Mouse (Mus musculus): ENCODE measurements around the gene Nob1. TPM values are rescaled to one million over a fixed set of nuclear protein-coding genes. Genes with fewer than 3 reads are reported as not detected.

The Nob1 gene
- polyA plus RNA-seq, 1 experiment from 2014 or later, result 80.7 TPM

- WGBS, result 90% methylated on average over 4 of the region's 4 CpGs
- H3K4me1 ChIP-seq, result no peaks in the 10 kb centered on the region
- peaks cover 16% of the 10 kb centered on the region; the same call in 1 of the 2 replicates for H3K36me3 ChIP-seq
- no peak for ATAC-seq (ENCODE audit: low FRiP score, low read depth)
- H3K27ac ChIP-seq (replicated peaks), result no peak overlapping the region
- no peak overlapping the region for H3K4me3 ChIP-seq
- no peak overlapping the region for H3K4me2 ChIP-seq (replicated peaks)
- H3K27me3 ChIP-seq, result no peaks in the 10 kb centered on the region
- no peaks in the 10 kb centered on the region for H3K9me3 ChIP-seq
- no peak overlapping the region for H3K9ac ChIP-seq (replicated peaks)
Measured at GRCm38 (mm10) chr8:107381666-107382065, 43.2 kb downstream of the Nob1 start.

- no peak for ATAC-seq (ENCODE audit: low FRiP score, low read depth)
Measured at GRCm38 (mm10) chr8:107380734-107381133, 44.1 kb downstream of the Nob1 start.

DNA sequence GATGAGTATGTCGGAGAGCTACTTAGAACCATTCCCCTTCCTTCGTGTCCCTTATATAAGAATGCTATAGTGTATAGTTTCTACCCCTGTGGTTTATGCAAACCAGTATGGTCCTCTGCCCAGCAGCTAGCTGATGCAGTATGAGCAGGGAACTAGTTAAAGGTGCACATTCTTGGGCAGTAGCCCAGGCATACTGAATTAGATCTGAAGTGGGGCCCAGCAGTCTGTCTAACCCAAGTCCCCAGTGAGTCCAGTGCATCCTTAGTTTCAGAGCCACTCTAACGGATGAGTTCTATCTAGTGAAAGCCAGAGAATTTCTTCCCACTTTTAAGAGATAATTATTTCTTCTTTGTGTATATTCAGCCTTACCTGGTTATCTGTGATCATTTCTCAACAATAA lies 47.5 kb downstream of the Nob1 start:
- Histone ChIP-seq H3K4me3 (no peak overlapping the region), H3K36me3 (peaks cover 16% of the 10 kb centered on the region; the same call in 1 of the 2 replicates), H3K4me1 (no peaks in the 10 kb centered on the region), H3K27me3 (no peaks in the 10 kb centered on the region), H3K4me2 (replicated peaks) (no peak overlapping the region), H3K27ac (replicated peaks) (no peak overlapping the region), H3K9me3 (no peaks in the 10 kb centered on the region), H3K9ac (replicated peaks) (no peak overlapping the region)
- WGBS, result 90% methylated on average over 3 of the region's 3 CpGs
- ATAC-seq (ENCODE audit: low FRiP score, low read depth), result no peak

More at GRCm38 (mm10) chr8:107380734-107381133, 44.1 kb downstream of the Nob1 start:
- Histone ChIP-seq H3K4me3 (no peak overlapping the region), H3K4me2 (replicated peaks) (no peak overlapping the region), H3K4me1 (no peaks in the 10 kb centered on the region), H3K9me3 (no peaks in the 10 kb centered on the region), H3K36me3 (peaks cover 16% of the 10 kb centered on the region; the same call in 1 of the 2 replicates), H3K27ac (replicated peaks) (no peak overlapping the region), H3K9ac (replicated peaks) (no peak overlapping the region), H3K27me3 (no peaks in the 10 kb centered on the region)
- 96% methylated on average over 8 of the region's 8 CpGs for WGBS

DNA sequence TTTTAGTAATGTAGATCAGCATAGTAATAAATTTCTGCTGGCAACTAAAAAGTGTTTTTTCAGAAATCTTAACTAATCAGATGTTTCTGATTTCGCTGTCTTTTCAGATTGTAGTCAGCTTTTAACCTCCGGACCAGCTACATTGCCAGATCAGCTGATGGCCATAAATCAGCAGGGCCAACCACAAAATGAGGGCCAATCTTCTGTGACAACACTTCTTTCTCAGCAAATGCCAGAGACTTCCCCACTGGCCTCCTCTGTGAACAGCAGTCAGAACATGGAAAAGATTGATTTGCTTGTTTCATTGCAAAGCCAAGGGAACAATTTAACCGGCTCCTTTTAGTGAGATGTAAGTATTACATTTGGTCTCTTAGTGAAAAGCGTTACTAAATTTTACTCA lies 54.5 kb downstream of the Nob1 start:
- Histone ChIP-seq H3K9me3 (no peaks in the 10 kb centered on the region), H3K9ac (replicated peaks) (no peak overlapping the region), H3K36me3 (peaks cover 46% of the 10 kb centered on the region), H3K4me1 (no peaks in the 10 kb centered on the region), H3K27ac (replicated peaks) (no peak overlapping the region), H3K27me3 (no peaks in the 10 kb centered on the region), H3K4me2 (replicated peaks) (no peak overlapping the region), H3K4me3 (no peak overlapping the region)
- ATAC-seq (ENCODE audit: low FRiP score, low read depth), result no peak
- 96% methylated on average over 4 of the region's 4 CpGs for WGBS

Other genes starting within 250 kb of the Nob1 start
- gene Nfat5, start 131.6 kb downstream of the Nob1 start, polyA plus RNA-seq (2016; fragmentation: Nextera tagmentation; extraction: Ambion mirVana), result 14.3 and 15.6 TPM in 2 replicates
- 5.2 and 5.6 TPM in 2 replicates for gene Nqo1, start 21.8 kb downstream of the Nob1 start, polyA plus RNA-seq (2016; fragmentation: Nextera tagmentation; extraction: Ambion mirVana)
- gene Wwp2, start 11.3 kb upstream of the Nob1 start, polyA plus RNA-seq (2016; fragmentation: Nextera tagmentation; extraction: Ambion mirVana), result 61.9 and 81.2 TPM in 2 replicates
- gene Psmd7, start 163.4 kb upstream of the Nob1 start, polyA plus RNA-seq (2016; fragmentation: Nextera tagmentation; extraction: Ambion mirVana), result 278 and 283 TPM in 2 replicates